ENCODE assay signal across 11 mouse cellular contexts in the genomic region with DNA sequence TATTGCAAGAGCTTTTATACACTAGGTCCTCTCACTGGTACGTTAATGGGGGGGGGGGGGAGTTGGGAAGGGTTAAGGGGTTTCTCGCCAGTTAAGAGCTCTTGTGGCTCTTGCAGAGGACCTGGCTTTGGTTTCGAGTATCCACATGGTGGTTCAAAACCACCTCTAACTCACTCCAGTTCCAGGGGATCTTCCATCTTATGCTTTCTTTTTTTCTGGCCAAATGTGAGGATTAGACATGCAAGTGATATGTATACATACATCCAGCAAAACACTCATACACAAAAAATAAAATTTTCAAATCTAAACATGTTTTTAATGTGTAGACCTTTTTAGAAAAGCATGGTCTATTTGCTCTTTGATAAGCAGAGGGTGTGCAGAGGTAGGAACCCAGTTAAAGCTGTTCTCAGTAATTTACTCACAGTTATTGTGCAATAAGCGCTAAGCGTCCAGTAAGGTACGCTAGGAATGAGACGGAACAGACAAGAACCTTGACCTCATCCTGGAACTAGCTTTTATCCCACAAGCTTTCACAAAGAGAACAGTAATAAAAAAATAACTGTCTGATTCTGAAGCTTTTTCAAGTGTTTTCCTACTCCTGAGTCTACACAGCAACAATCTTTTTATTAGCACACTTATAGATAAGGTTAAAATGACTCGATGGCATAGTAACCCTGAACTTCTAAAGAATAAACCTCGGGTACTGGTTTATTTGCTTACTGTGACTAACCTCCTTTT. TPM values are rescaled to one million over a fixed set of nuclear protein-coding genes. Genes with fewer than 3 reads are reported as not detected.
DNase-seq lines count a peak whose midpoint lies in the region; ATAC-seq and TF ChIP-seq lines count a peak whose summit lies in the region.
"Had no signal": no experiment of that assay in that cellular context is flagged by ENCODE, and none has a peak within 500 bp of the region (broad histone marks: within the 10 kb centered on the region; RNA-seq: fewer than 3 reads in every experiment).

No protein-coding gene starts in this region.

- no peaks in the 10 kb centered on the region for H3K27me3 ChIP-seq in heart, embryonic 16.5 days (ENCODE audit: control insufficient read depth, insufficient read depth, low read length)
- H3K27me3 ChIP-seq in C2C12 (ENCODE audit: control insufficient read depth, insufficient read depth, insufficient read length), result no peaks in the 10 kb centered on the region
- no peaks in the 10 kb centered on the region for H3K27me3 ChIP-seq in embryonic facial prominence, embryonic 10.5 days (replicated peaks; ENCODE audit: low read depth, poor library complexity, severe bottlenecking)
- no peaks in the 10 kb centered on the region for H3K27me3 ChIP-seq in lung, embryonic 14.5 days (ENCODE audit: insufficient read depth, low read length)
- H3K27me3 ChIP-seq: embryonic facial prominence, embryonic 15.5 days had no signal

- no peaks in the 10 kb centered on the region for H3K36me3 ChIP-seq in heart, embryonic 16.5 days (ENCODE audit: control insufficient read depth, insufficient read depth)
- peaks cover 8% of the 10 kb centered on the region for H3K36me3 ChIP-seq in C2C12 (ENCODE audit: control insufficient read depth, insufficient read depth)
- peaks cover 7% of the 10 kb centered on the region; the same call in 1 of the 2 replicates for H3K36me3 ChIP-seq in embryonic facial prominence, embryonic 10.5 days (replicated peaks)
- H3K36me3 ChIP-seq in lung, embryonic 14.5 days (ENCODE audit: insufficient read depth), result no peaks in the 10 kb centered on the region
- H3K36me3 ChIP-seq: embryonic facial prominence, embryonic 15.5 days had no signal

- H3K4me1 ChIP-seq in heart, embryonic 16.5 days (ENCODE audit: control insufficient read depth, insufficient read depth, low read length), result peaks cover 24% of the 10 kb centered on the region
- H3K4me1 ChIP-seq in embryonic facial prominence, embryonic 10.5 days, result peaks cover 45% of the 10 kb centered on the region
- H3K4me1 ChIP-seq in lung, embryonic 14.5 days (ENCODE audit: insufficient read depth), result peaks cover 8% of the 10 kb centered on the region; the same call in 1 of the 2 replicates

- no peaks in the 10 kb centered on the region for H3K9me3 ChIP-seq in heart, embryonic 16.5 days (replicated peaks; ENCODE audit: control insufficient read depth, low read length)
- H3K9me3 ChIP-seq in embryonic facial prominence, embryonic 10.5 days, result no peaks in the 10 kb centered on the region
- no peaks in the 10 kb centered on the region for H3K9me3 ChIP-seq in lung, embryonic 14.5 days (ENCODE audit: low read depth, low read length)
- H3K9me3 ChIP-seq: embryonic facial prominence, embryonic 15.5 days; G1E; megakaryocyte, embryonic 14.5 days had no signal

- WGBS in heart, embryonic 16.5 days, result 66% methylated on average over 9 of the region's 9 CpGs
- 77% methylated on average over 9 of the region's 9 CpGs for WGBS in embryonic facial prominence, embryonic 10.5 days
- 48% methylated on average over 9 of the region's 9 CpGs for WGBS in lung, embryonic 14.5 days

- peaks cover 21% of the 10 kb centered on the region for H3K79me3 ChIP-seq in C2C12 (ENCODE audit: low read depth)

- peak overlapping the region; percentile 30 for H3K9ac ChIP-seq in heart, embryonic 16.5 days (ENCODE audit: low read length)
- no peak overlapping the region for H3K9ac ChIP-seq in lung, embryonic 14.5 days
- H3K9ac ChIP-seq: embryonic facial prominence, embryonic 15.5 days had no signal

- ATAC-seq in heart, embryonic 16.5 days (replicated peaks; ENCODE audit: extremely low read depth, insufficient read depth, low FRiP score), result no peak
- ATAC-seq in lung, embryonic 14.5 days (ENCODE audit: insufficient read depth), result no peak
- ATAC-seq: hindbrain, embryonic 16.5 days had no signal

- no peak overlapping the region for H3K4me3 ChIP-seq in heart, embryonic 16.5 days (ENCODE audit: low read length)
- H3K4me3 ChIP-seq in C2C12 (ENCODE audit: insufficient read depth, poor library complexity, severe bottlenecking), result no peak overlapping the region
- no peak overlapping the region for H3K4me3 ChIP-seq in embryonic facial prominence, embryonic 10.5 days
- H3K4me3 ChIP-seq in lung, embryonic 14.5 days (ENCODE audit: low read depth, low read length), result no peak overlapping the region
- H3K4me3 ChIP-seq in layer of hippocampus, adult 2 months, result no peak overlapping the region
- H3K4me3 ChIP-seq: embryonic facial prominence, embryonic 15.5 days; megakaryocyte, embryonic 14.5 days had no signal

- H3K27ac ChIP-seq in heart, embryonic 16.5 days (ENCODE audit: low read length), result peak overlapping the region; percentile 93
- peak overlapping the region; percentile 97; the same call in 1 of the 2 replicates for H3K27ac ChIP-seq in embryonic facial prominence, embryonic 10.5 days (replicated peaks)
- H3K27ac ChIP-seq in lung, embryonic 14.5 days (ENCODE audit: low read depth), result peak overlapping the region; percentile 87
- no peak overlapping the region for H3K27ac ChIP-seq in layer of hippocampus, adult 2 months

- no peak overlapping the region for H3ac ChIP-seq in C2C12 (ENCODE audit: control insufficient read depth, insufficient read length, low read depth)

- H3K79me2 ChIP-seq in C2C12 (ENCODE audit: control insufficient read depth, insufficient read depth), result peaks cover 22% of the 10 kb centered on the region

- no peak for TF ChIP-seq CTCF in C2C12 (IDR thresholded peaks at IDR 0.05; ENCODE audit: control insufficient read depth, insufficient read depth, insufficient read length)
- TF ChIP-seq CTCF in lung, embryonic 14.5 days (IDR thresholded peaks at IDR 0.05; ENCODE audit: low read depth), result no peak
- no peak for TF ChIP-seq CTCF in layer of hippocampus, adult 2 months (conservative IDR thresholded peaks at IDR 0.05)

- no peak overlapping the region for H3K4me2 ChIP-seq in heart, embryonic 16.5 days (ENCODE audit: low read depth, low read length)
- H3K4me2 ChIP-seq in lung, embryonic 14.5 days, result no peak overlapping the region
- H3K4me2 ChIP-seq: embryonic facial prominence, embryonic 15.5 days had no signal

- DNase-seq in heart, adult 8-10 months (ENCODE audit: low spot score), result no peak
- DNase-seq in embryonic facial prominence, embryonic 10.5 days (ENCODE audit: low spot score), result no peak
- peak; percentile 28 for DNase-seq in lung, embryonic 14.5 days
- DNase-seq in spleen, postnatal 4 days (ENCODE audit: low spot score in 2 of 2), result no peak
- DNase-seq in layer of hippocampus, adult 2 months (ENCODE audit: low spot score in 2 of 2), result no peak

TF ChIP-seq in C2C12, 6 proteins besides CTCF, POLR2A, EP300 and RAD21:
- TF ChIP-seq CEBPB (IDR thresholded peaks at IDR 0.05; ENCODE audit: low read depth) (peak; percentile 62), USF1 (IDR thresholded peaks at IDR 0.05; ENCODE audit: low read depth) (no peak)

RNA-seq across cellular contexts. Expression of a gene that starts 2.3 kb away (rescaled TPM):
- 36.8 and 38.4 TPM in 2 replicates for polyA plus RNA-seq in heart, embryonic 16.5 days (2015; fragmentation: Nextera tagmentation; extraction: Ambion mirVana)
- total RNA-seq in heart, adult 8-10 months (2022), result under 1 TPM; 0.12 to 0.43 (median 0.29) TPM
- polyA plus RNA-seq in C2C12 (2012; fragmentation: generic; extraction: Trizol), result 19.8 TPM
- 82.4 and 85.0 TPM in 2 replicates for polyA plus RNA-seq in embryonic facial prominence, embryonic 10.5 days (2016; fragmentation: Nextera tagmentation; extraction: Ambion mirVana)
- polyA plus RNA-seq in lung, embryonic 14.5 days (2014; fragmentation: Nextera tagmentation; extraction: Ambion mirVana), result 73.3 and 82.0 TPM in 2 replicates
- total RNA-seq in layer of hippocampus, adult 2 months (2021), result 1 to 10 TPM; 1.7 to 1.9 TPM

RNA-seq across cellular contexts. Expression of a gene that starts 26.7 kb away (rescaled TPM):
- 22.3 and 26.5 TPM in 2 replicates for polyA plus RNA-seq in heart, embryonic 16.5 days (2015; fragmentation: Nextera tagmentation; extraction: Ambion mirVana)
- total RNA-seq in heart, adult 8-10 months (2022), result 100 to 1,000 TPM; 183 to 266 (median 229) TPM
- 8.3 TPM for polyA plus RNA-seq in C2C12 (2012; fragmentation: generic; extraction: Trizol)
- 4.2 and 4.6 TPM in 2 replicates for polyA plus RNA-seq in embryonic facial prominence, embryonic 10.5 days (2016; fragmentation: Nextera tagmentation; extraction: Ambion mirVana)
- 4.1 and 6.8 TPM in 2 replicates for polyA plus RNA-seq in lung, embryonic 14.5 days (2014; fragmentation: Nextera tagmentation; extraction: Ambion mirVana)
- 100 to 1,000 TPM; 108 to 115 TPM for total RNA-seq in layer of hippocampus, adult 2 months (2021)
